Mouse (Mus musculus) midbrain, embryonic 15.5 days (tissue): ENCODE measurements at regions not wholly inside any gene's neighbourhood (a gene's known extent, or its start where the extent isn't known, plus 50 kb on each side); places are given as distances from the start of the nearest gene placed in this dataset.
A peak's percentile ranks its signal among the peaks of the same experiment; 100 is the strongest.

ENCODE experiments used
- ATAC-seq: fragments of 200-750 bp; cut with Nextera tagmentation; replicated peaks from 2 replicates; pipeline ENCODE4 v1.8.0; 2017; ENCODE audit warnings: moderate TSS enrichment
- H3K27ac ChIP-seq: fragments of 300-500 bp; sonication (generic); 2 replicates; pipeline ENCODE4 v1.5.1; 2015; ENCODE audit warnings: mild to moderate bottlenecking, inconsistent platforms
- H3K27me3 ChIP-seq: fragments of 300-500 bp; sonication (generic); replicated peaks from 2 replicates; pipeline ENCODE4 v1.6.1; 2015; ENCODE audit warnings: inconsistent platforms
- H3K36me3 ChIP-seq: fragments of 300-500 bp; sonication (generic); replicated peaks from 2 replicates; pipeline ENCODE4 v1.6.1; 2015; ENCODE audit warnings: inconsistent platforms
- H3K4me1 ChIP-seq: fragments of 300-500 bp; sonication (generic); 2 replicates; pipeline ENCODE4 v1.6.1; 2015; ENCODE audit warnings: inconsistent platforms
- H3K4me2 ChIP-seq: fragments of 300-500 bp; sonication (generic); 2 replicates; pipeline ENCODE4 v1.6.1; 2015; ENCODE audit warnings: inconsistent platforms, mild to moderate bottlenecking, moderate library complexity
- H3K4me3 ChIP-seq: fragments of 300-500 bp; sonication (generic); 2 replicates; pipeline ENCODE4 v1.5.1; 2015; ENCODE audit warnings: mild to moderate bottlenecking, inconsistent platforms
- H3K9ac ChIP-seq: fragments of 300-500 bp; sonication (generic); 2 replicates; pipeline ENCODE4 v1.6.1; 2015; ENCODE audit warnings: mild to moderate bottlenecking, inconsistent platforms
- H3K9me3 ChIP-seq: fragments of 300-500 bp; sonication (generic); 2 replicates; pipeline ENCODE4 v1.6.1; 2016; ENCODE audit warnings: inconsistent platforms
- whole genome bisulfite sequencing: fragments of 180-500 bp; shearing (Covaris S2); methylation state at CpG from one replicate; pipeline ENCODE4 v1.1.7; 2015; ENCODE audit warnings: mixed read lengths; 5-methylcytosine and 5-hydroxymethylcytosine counted together

- Histone ChIP-seq H3K36me3 (no peaks in the 10 kb centered on the region), H3K9me3 (no peaks in the 10 kb centered on the region), H3K27ac (no peak overlapping the region), H3K4me3 (no peak overlapping the region), H3K4me1 (no peaks in the 10 kb centered on the region), H3K9ac (no peak overlapping the region), H3K4me2 (no peak overlapping the region), H3K27me3 (no peaks in the 10 kb centered on the region)
- 94% methylated on average over 4 of the region's 4 CpGs for WGBS
- no peak for ATAC-seq
Observed at GRCm38 (mm10) chr12:97529556-97529955, 729.7 kb downstream of the Galc start.

DNA sequence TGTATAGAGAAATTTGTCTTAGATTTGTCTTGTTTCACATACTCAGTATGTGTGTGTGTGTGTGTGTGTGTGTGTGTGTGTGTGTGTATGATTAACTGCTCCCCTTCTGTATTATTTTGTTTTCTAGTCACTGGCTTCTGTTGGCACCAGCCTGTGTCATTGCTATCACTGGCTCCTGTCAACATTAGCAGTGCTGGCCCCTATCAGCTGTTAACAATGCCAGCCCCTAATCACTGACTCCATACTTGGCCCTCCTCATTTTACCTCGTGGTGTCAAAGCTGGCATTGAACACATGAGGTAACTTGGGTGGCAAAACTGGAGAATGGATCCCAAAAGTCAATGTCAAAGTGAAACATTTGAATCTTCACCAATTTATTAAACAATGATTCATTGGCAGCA, 733.3 kb downstream of the Galc start:
- Histone ChIP-seq H3K4me2 (no peak overlapping the region), H3K36me3 (no peaks in the 10 kb centered on the region), H3K27ac (no peak overlapping the region), H3K4me3 (no peak overlapping the region), H3K9me3 (no peaks in the 10 kb centered on the region), H3K9ac (no peak overlapping the region), H3K27me3 (no peaks in the 10 kb centered on the region), H3K4me1 (no peaks in the 10 kb centered on the region)
- WGBS, result 53% methylated on average over 1 of the region's 1 CpGs
- ATAC-seq, result no peak

DNA sequence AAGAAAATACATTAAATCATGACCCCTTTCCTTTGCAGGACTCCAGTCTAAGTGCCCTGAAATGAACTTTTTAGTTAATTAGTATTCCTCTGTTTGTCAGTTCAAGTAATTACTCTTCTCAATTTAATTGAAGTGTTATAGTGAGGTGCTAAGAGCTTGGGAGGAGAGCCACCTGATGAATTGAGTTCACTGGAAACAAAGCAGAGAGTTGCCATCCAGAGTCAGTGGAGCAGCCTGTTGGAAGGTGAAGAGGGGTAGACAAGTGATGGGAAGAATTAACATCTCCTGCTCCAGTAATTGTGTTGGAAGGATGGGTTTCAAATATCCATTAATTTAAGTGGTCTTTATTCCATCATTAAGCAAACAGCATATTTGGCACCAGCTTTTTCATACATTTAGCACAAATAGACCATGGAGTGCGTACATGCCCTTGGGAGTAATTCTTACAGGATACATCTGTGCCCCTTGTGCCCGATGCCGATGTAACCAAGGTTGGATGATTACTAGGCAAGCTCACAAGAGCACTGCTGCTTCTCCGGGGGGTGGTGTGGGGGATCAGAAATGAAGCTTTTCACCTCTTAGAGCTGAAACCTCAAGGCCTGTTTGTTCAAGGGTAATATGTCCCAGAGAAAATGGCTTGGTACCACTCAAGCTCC, 739.3 kb downstream of the Galc start:
- WGBS, result 75% methylated on average over 4 of the region's 4 CpGs

DNA sequence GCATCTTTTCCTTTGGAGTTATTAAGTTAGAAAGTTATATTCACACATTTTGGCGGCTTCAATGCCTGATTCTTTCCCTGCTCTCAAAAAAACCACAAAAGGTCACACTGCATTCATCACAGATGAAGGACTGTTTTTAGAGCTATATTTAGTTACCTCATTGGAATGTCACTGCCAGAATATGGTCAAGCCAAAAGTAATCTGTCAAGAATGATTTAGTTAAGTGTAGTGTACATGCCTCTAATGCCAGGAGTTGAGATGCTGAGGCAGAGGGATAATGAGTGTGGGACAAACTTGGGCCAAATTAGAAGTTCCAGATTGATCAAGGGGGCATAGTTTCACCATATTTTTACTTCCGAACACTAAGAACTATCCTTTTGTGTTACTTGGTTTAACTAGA, 741.7 kb downstream of the Galc start:
- Histone ChIP-seq H3K4me3 (no peak overlapping the region), H3K27ac (no peak overlapping the region), H3K36me3 (no peaks in the 10 kb centered on the region), H3K4me1 (no peaks in the 10 kb centered on the region), H3K27me3 (no peaks in the 10 kb centered on the region), H3K9me3 (no peaks in the 10 kb centered on the region), H3K9ac (no peak overlapping the region), H3K4me2 (no peak overlapping the region)
- WGBS, result 93% methylated on average over 2 of the region's 2 CpGs
- ATAC-seq, result no peak

More for the DNA sequence above, 739.3 kb downstream of the Galc start:
- no peaks in the 10 kb centered on the region for H3K9me3 ChIP-seq
- H3K36me3 ChIP-seq, result no peaks in the 10 kb centered on the region
- no peak overlapping the region for H3K4me3 ChIP-seq
- no peaks in the 10 kb centered on the region for H3K27me3 ChIP-seq
- H3K27ac ChIP-seq, result no peak overlapping the region
- H3K9ac ChIP-seq, result no peak overlapping the region
- no peaks in the 10 kb centered on the region for H3K4me1 ChIP-seq
- H3K4me2 ChIP-seq, result no peak overlapping the region
- no peak for ATAC-seq

GRCm38 (mm10) chr12:97515805-97516204, 743.5 kb downstream of the Galc start:
- Histone ChIP-seq H3K27ac (no peak overlapping the region), H3K4me1 (peaks cover 12% of the 10 kb centered on the region), H3K27me3 (no peaks in the 10 kb centered on the region), H3K36me3 (no peaks in the 10 kb centered on the region), H3K4me2 (no peak overlapping the region), H3K4me3 (no peak overlapping the region), H3K9me3 (no peaks in the 10 kb centered on the region), H3K9ac (no peak overlapping the region)
- ATAC-seq, result no peak
- 93% methylated on average over 5 of the region's 5 CpGs for WGBS

DNA sequence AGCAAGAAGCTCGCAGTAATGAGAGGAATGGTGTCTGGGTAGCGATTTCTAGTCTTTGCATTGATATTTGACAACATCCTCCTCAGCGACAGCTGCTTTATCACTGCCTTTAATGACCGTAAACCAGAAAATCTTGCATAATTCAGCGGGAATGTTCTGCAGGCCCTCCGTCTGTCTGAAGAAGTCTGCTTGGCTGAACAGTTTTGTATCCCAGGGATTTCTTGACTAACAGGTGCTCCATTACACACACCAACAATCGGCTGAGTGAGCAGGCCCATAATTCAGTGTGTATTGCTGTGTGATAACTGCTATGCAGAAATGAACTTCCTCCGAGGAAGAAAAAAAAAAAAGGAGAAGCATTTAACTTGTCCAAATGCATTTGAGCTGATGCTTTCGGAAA, 747.4 kb downstream of the Galc start:
- Histone ChIP-seq H3K9me3 (no peaks in the 10 kb centered on the region), H3K4me2 (peak overlapping the region; percentile 30; the same call in 1 of the 2 replicates), H3K27ac (no peak overlapping the region), H3K27me3 (no peaks in the 10 kb centered on the region), H3K4me3 (no peak overlapping the region), H3K36me3 (no peaks in the 10 kb centered on the region), H3K4me1 (peaks cover 12% of the 10 kb centered on the region), H3K9ac (no peak overlapping the region)
- ATAC-seq, result 0 out of 2 replicates have a peak, but pooled peaks have one; percentile 69
- WGBS, result 23% methylated on average over 9 of the region's 9 CpGs

- Histone ChIP-seq H3K27me3 (no peaks in the 10 kb centered on the region), H3K27ac (no peak overlapping the region), H3K4me3 (no peak overlapping the region), H3K36me3 (no peaks in the 10 kb centered on the region), H3K4me2 (no peak overlapping the region), H3K4me1 (no peaks in the 10 kb centered on the region), H3K9me3 (no peaks in the 10 kb centered on the region), H3K9ac (no peak overlapping the region)
- 78% methylated on average over 2 of the region's 2 CpGs for WGBS
- ATAC-seq, result no peak
Observed at GRCm38 (mm10) chr12:97501441-97501840, 757.8 kb downstream of the Galc start.

- no peak for ATAC-seq
- no peak overlapping the region for H3K4me3 ChIP-seq
- WGBS, result 42% methylated on average over 2 of the region's 2 CpGs
Observed at GRCm38 (mm10) chr12:97483559-97483958, 775.7 kb downstream of the Galc start.

DNA sequence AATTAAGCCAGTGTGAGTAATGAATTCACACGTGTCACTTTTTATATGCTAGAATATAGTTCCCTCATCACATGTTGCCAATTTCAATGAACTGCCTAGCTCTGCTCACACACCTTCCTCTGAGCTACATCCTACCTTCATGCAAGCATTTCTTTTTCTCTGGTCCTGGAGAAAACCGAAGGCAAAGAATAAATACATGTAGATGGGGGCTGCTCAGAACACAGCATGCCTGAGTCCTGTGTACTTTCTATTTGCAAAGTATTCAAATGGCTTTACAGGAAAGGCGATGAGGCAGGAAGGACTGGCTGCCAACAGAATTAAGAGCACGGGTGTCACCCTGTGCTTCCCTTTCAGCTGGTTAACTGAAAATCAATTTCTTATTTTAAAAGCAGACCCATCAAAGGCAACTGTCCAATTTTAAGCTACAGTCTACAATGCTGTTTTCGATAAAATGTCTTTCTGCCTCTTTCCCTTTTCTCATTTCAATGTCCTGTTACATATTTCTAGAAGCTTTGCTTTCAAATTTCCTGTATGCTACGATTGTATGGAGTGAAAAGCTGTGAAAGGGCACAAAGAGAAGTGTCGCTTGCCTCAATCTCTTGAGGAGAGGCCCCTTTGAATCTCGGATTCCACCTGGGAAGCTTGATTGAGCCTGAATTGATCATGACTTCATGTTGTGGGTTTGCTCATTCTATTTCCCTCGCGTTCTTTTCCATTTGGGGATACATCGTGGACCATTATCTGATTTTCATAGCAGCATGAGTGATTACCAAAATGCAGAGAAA, 782.6 kb downstream of the Galc start:
- Histone ChIP-seq H3K4me1 (peaks cover 12% of the 10 kb centered on the region), H3K4me3 (no peak overlapping the region), H3K27me3 (no peaks in the 10 kb centered on the region), H3K36me3 (no peaks in the 10 kb centered on the region), H3K4me2 (peak overlapping the region; percentile 18; the same call in 1 of the 2 replicates), H3K27ac (peak overlapping the region; percentile 34; the same call in 1 of the 2 replicates), H3K9me3 (no peaks in the 10 kb centered on the region), H3K9ac (no peak overlapping the region)
- ATAC-seq, result peak; percentile 54
- WGBS, result 16% methylated on average over 11 of the region's 11 CpGs

More at GRCm38 (mm10) chr12:97483559-97483958, 775.7 kb downstream of the Galc start:
- Histone ChIP-seq H3K27ac (no peak overlapping the region), H3K36me3 (no peaks in the 10 kb centered on the region), H3K4me2 (no peak overlapping the region), H3K4me1 (no peaks in the 10 kb centered on the region), H3K27me3 (no peaks in the 10 kb centered on the region), H3K9me3 (no peaks in the 10 kb centered on the region), H3K9ac (no peak overlapping the region)

- Histone ChIP-seq H3K9ac (no peak overlapping the region), H3K4me1 (peaks cover 12% of the 10 kb centered on the region), H3K27me3 (no peaks in the 10 kb centered on the region), H3K27ac (no peak overlapping the region), H3K36me3 (no peaks in the 10 kb centered on the region), H3K9me3 (no peaks in the 10 kb centered on the region), H3K4me3 (no peak overlapping the region), H3K4me2 (no peak overlapping the region)
- WGBS, result 24% methylated on average over 2 of the region's 2 CpGs
- no peak for ATAC-seq
Observed at GRCm38 (mm10) chr12:97475751-97476150, 783.5 kb downstream of the Galc start.

DNA sequence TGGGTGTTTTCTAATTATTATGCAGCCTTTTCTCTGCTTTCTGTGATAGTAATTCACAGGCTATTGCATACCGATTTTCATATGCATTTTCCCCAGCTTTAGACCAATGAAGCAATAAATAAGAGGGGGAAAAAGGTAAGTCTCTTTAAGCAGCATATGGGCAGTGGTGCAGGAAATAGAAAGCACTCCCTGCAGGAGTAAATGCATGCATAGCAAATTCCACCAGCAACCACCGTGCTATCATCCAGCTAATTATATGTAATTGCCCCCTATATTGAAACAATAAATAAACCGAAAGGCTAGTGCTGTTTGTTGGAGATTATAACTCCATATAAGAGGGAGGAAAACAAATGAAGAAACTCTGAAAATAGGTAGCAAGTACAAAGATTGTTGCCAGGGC, 790.1 kb downstream of the Galc start:
- H3K27me3 ChIP-seq, result no peaks in the 10 kb centered on the region
- no peaks in the 10 kb centered on the region for H3K4me1 ChIP-seq
- no peak overlapping the region for H3K27ac ChIP-seq
- H3K9me3 ChIP-seq, result no peaks in the 10 kb centered on the region
- no peak overlapping the region for H3K9ac ChIP-seq
- H3K4me2 ChIP-seq, result no peak overlapping the region
- no peaks in the 10 kb centered on the region for H3K36me3 ChIP-seq
- no peak overlapping the region for H3K4me3 ChIP-seq
- WGBS, result 68% methylated on average over 3 of the region's 3 CpGs
- ATAC-seq, result no peak

DNA sequence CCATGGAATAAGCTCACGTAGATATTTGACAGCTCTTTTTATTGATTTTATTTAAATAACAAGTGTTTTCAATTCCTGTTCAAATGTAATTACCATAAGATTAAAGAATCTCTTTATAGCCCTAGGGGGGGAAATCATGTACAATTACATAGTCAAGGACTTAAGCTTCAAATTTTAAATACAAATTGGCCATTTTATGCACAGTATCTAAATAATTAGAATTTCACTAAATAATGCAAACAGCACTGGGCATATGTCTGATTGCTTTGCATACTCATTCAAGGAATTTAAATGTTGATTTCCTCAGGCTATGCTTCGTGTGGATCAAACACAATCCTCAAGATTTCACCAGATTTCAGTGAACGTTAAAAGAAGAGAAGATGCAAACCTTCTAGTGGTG, 823.1 kb downstream of the Galc start:
- no peaks in the 10 kb centered on the region for H3K9me3 ChIP-seq
- no peak for ATAC-seq
- no peak overlapping the region for H3K9ac ChIP-seq
- H3K4me2 ChIP-seq, result no peak overlapping the region
- no peaks in the 10 kb centered on the region for H3K27me3 ChIP-seq
- H3K4me3 ChIP-seq, result no peak overlapping the region
- H3K4me1 ChIP-seq, result no peaks in the 10 kb centered on the region
- H3K27ac ChIP-seq, result no peak overlapping the region
- whole genome bisulfite sequencing, result 39% methylated on average over 3 of the region's 3 CpGs
- no peaks in the 10 kb centered on the region for H3K36me3 ChIP-seq

DNA sequence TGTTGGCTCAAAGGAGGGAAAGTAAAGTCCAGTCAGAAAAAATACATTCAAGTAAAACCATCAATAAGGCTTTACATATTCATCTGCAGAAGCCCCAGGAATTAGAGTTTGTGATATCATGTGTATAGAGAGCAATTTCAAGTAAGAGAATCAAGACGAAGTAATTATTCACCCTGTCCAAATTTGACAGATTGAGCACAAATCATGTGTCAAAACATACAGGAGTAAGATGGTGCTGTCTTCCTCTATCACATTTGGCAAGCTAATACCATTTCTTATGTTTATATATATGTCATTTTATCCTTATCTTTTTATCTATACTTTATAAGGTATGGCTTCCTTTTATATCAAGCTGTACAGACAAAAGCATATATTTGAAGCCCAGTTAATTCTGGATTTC, 825.2 kb downstream of the Galc start:
- Histone ChIP-seq H3K36me3 (no peaks in the 10 kb centered on the region), H3K4me3 (no peak overlapping the region), H3K27ac (no peak overlapping the region), H3K27me3 (no peaks in the 10 kb centered on the region), H3K9me3 (no peaks in the 10 kb centered on the region), H3K4me2 (no peak overlapping the region), H3K9ac (no peak overlapping the region), H3K4me1 (no peaks in the 10 kb centered on the region)
- no peak for ATAC-seq
- WGBS, result 64% methylated on average over 1 of the region's 1 CpGs
